Mouse (Mus musculus) heart, embryonic 15.5 days (tissue): ENCODE measurements around the gene H2afb1. TPM values are rescaled to one million over a fixed set of nuclear protein-coding genes. Genes with fewer than 3 reads are reported as not detected.
"Not testable (repeated sequence)": the region's sequence is repeated elsewhere in the genome, so short reads cannot be mapped to it uniquely, and the experiment has no call there.

Experiments
- ATAC-seq: fragments of 200-750 bp; cut with Nextera tagmentation; replicated peaks from 2 replicates; pipeline ENCODE4 v1.8.0; 2017; ENCODE audit warnings: low read depth, moderate TSS enrichment; ENCODE audit not compliant: insufficient number of reproducible peaks, insufficient read depth, low FRiP score
- H3K27ac ChIP-seq: fragments of 300-500 bp; sonication (generic); 2 replicates; pipeline ENCODE4 v1.5.1; 2015; ENCODE audit warnings: mild to moderate bottlenecking, inconsistent platforms
- H3K27me3 ChIP-seq: fragments of 300-500 bp; sonication (generic); 2 replicates; pipeline ENCODE4 v1.6.1; 2015; ENCODE audit warnings: inconsistent platforms
- H3K36me3 ChIP-seq: fragments of 300-500 bp; sonication (generic); 2 replicates; pipeline ENCODE4 v1.6.1; 2015; ENCODE audit warnings: mild to moderate bottlenecking, inconsistent platforms
- H3K4me1 ChIP-seq: fragments of 300-500 bp; sonication (generic); replicated peaks from 2 replicates; pipeline ENCODE4 v1.6.1; 2015; ENCODE audit warnings: inconsistent platforms
- H3K4me2 ChIP-seq: fragments of 300-500 bp; sonication (generic); 2 replicates; pipeline ENCODE4 v1.6.1; 2015; ENCODE audit warnings: inconsistent platforms, mild to moderate bottlenecking, moderate library complexity
- H3K4me3 ChIP-seq: fragments of 300-500 bp; sonication (generic); 2 replicates; pipeline ENCODE4 v1.5.1; 2015; ENCODE audit warnings: mild to moderate bottlenecking, inconsistent platforms
- H3K9ac ChIP-seq: fragments of 300-500 bp; sonication (generic); 2 replicates; pipeline ENCODE4 v1.6.1; 2015; ENCODE audit warnings: mild to moderate bottlenecking, inconsistent platforms
- H3K9me3 ChIP-seq: fragments of 300-500 bp; sonication (generic); replicated peaks from 2 replicates; pipeline ENCODE4 v1.6.1; 2016; ENCODE audit warnings: inconsistent platforms
- WGBS: fragments of 180-500 bp; shearing (Covaris S2); methylation state at CpG from one replicate; pipeline ENCODE4 v1.1.7; 2015; ENCODE audit warnings: mixed read lengths; 5-methylcytosine and 5-hydroxymethylcytosine counted together
- polyA plus RNA-seq: library from polyadenylated mRNA; unstranded; fragments of >200 nt; fragmentation: Nextera tagmentation; extraction: Ambion mirVana; gene quantifications from 2 replicates; pipeline ENCODE4 v1.2.1, GENCODE M21; 2015

Gene H2afb1
- polyA plus RNA-seq, result not detected in 2 replicates

- not testable (repeated sequence) for H3K9me3 ChIP-seq, H3K9ac ChIP-seq, H3K27ac ChIP-seq, H3K4me3 ChIP-seq, H3K4me1 ChIP-seq, H3K27me3 ChIP-seq, ATAC-seq, H3K4me2 ChIP-seq, H3K36me3 ChIP-seq
- 82% methylated on average over 4 of the region's 8 CpGs for WGBS
These were observed at the start of gene H2afb1 for GRCm38 (mm10) chrX:117014457-117014856. Gene H2afb1 (plus strand): TSS chrX:117014757.

- no peaks in the 10 kb centered on the region for H3K36me3 ChIP-seq
- ATAC-seq, result no peak
- H3K4me1 ChIP-seq, result no peaks in the 10 kb centered on the region
- H3K4me3 ChIP-seq, result no peak overlapping the region
- 66% methylated on average over 2 of the region's 2 CpGs for WGBS
- H3K27ac ChIP-seq, result no peak overlapping the region
- no peak overlapping the region for H3K4me2 ChIP-seq
- H3K9ac ChIP-seq, result no peak overlapping the region
- H3K9me3 ChIP-seq, result no peaks in the 10 kb centered on the region
- H3K27me3 ChIP-seq, result no peaks in the 10 kb centered on the region
These were observed 21.5 kb downstream of the H2afb1 start for GRCm38 (mm10) chrX:117036085-117036484.
